Comparison of ENCODE assay signal across 10 mouse cellular contexts in the genomic region with DNA sequence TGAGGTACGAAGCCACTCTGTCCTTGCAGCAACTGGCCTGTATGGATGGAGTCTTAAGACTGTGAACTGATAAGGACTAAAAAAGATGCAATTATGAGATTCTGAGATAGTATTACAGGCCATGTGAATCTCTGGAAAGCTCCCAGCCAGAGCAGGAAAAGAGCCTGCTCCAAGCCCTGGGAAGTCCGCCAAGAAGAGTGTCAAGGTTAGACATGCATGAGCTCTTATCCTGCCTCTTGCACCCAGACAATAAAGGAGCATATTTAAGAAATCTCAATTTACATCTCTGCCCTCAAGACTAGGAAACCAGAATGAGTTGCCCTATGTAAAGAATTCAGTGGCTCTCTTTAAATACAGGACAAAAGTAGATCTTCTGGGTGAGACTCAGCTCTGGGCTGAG.
DNase-seq lines count a peak whose midpoint lies in the region; ATAC-seq and TF ChIP-seq lines count a peak whose summit lies in the region.
"Had no signal": no experiment of that assay in that cellular context is flagged by ENCODE, and none has a peak within 500 bp of the region (broad histone marks: within the 10 kb centered on the region; RNA-seq: fewer than 3 reads in every experiment).

No protein-coding gene starts in this region.

- 0 out of 2 replicates have a peak, but pooled peaks have one; percentile 3 for ATAC-seq in forebrain, embryonic 16.5 days
- no peak for ATAC-seq in forebrain, embryonic 11.5 days (replicated peaks; ENCODE audit: low FRiP score)
- no peak for ATAC-seq in kidney, postnatal 0 days (replicated peaks; ENCODE audit: low FRiP score, low read depth)
- no peak for ATAC-seq in kidney, embryonic 15.5 days (replicated peaks; ENCODE audit: low FRiP score)

- TF ChIP-seq CTCF in kidney, postnatal 0 days (IDR thresholded peaks at IDR 0.05; ENCODE audit: low read depth) = no peak

- no peaks in the 10 kb centered on the region for H3K27me3 ChIP-seq in forebrain, embryonic 16.5 days (replicated peaks; ENCODE audit: control insufficient read depth, insufficient read depth, low read length)
- no peaks in the 10 kb centered on the region for H3K27me3 ChIP-seq in forebrain, embryonic 11.5 days (ENCODE audit: control insufficient read depth, insufficient read depth, low read length)
- H3K27me3 ChIP-seq in kidney, postnatal 0 days (ENCODE audit: insufficient read depth, low read length) = no peaks in the 10 kb centered on the region
- no peaks in the 10 kb centered on the region for H3K27me3 ChIP-seq in kidney, embryonic 15.5 days

- no peak overlapping the region for H3K9ac ChIP-seq in forebrain, embryonic 16.5 days (replicated peaks; ENCODE audit: low read depth, low read length)
- H3K9ac ChIP-seq in forebrain, embryonic 11.5 days (ENCODE audit: low read length) = no peak overlapping the region
- no peak overlapping the region for H3K9ac ChIP-seq in kidney, postnatal 0 days (ENCODE audit: low read depth, low read length)
- no peak overlapping the region for H3K9ac ChIP-seq in kidney, embryonic 15.5 days

- no peak overlapping the region for H3K4me2 ChIP-seq in forebrain, embryonic 16.5 days (ENCODE audit: low read length)
- H3K4me2 ChIP-seq in forebrain, embryonic 11.5 days (ENCODE audit: low read depth, low read length, severe bottlenecking) = no peak overlapping the region
- H3K4me2 ChIP-seq in kidney, postnatal 0 days (ENCODE audit: low read length) = no peak overlapping the region
- H3K4me2 ChIP-seq in kidney, embryonic 15.5 days = no peak overlapping the region
- H3K4me2 ChIP-seq: midbrain, embryonic 11.5 days had no signal

- 71% methylated on average over 2 of the region's 2 CpGs for WGBS in forebrain, embryonic 16.5 days
- 87% methylated on average over 2 of the region's 2 CpGs for WGBS in forebrain, embryonic 11.5 days
- 69% methylated on average over 2 of the region's 2 CpGs for WGBS in kidney, postnatal 0 days
- 70% methylated on average over 2 of the region's 2 CpGs for WGBS in kidney, embryonic 15.5 days

- no peak for DNase-seq in forebrain, embryonic 11.5 days (ENCODE audit: low spot score)
- peak; percentile 11 for DNase-seq in kidney, postnatal 0 days (ENCODE audit: low spot score)
- peak; percentile 39 for DNase-seq in urinary bladder, postnatal 14 days (ENCODE audit: low spot score)
- no peak for DNase-seq in urinary bladder, postnatal 4 days (ENCODE audit: low spot score in 2 of 2)
- DNase-seq in testis, postnatal 14 days (ENCODE audit: low spot score) = peak; percentile 19
- DNase-seq in frontal cortex, adult 2 months (ENCODE audit: extremely low spot score in 1 of 2, low spot score in 1 of 2) = no peak
- DNase-seq: liver had no signal

- no peaks in the 10 kb centered on the region for H3K9me3 ChIP-seq in forebrain, embryonic 16.5 days (ENCODE audit: control insufficient read depth, low read length)
- H3K9me3 ChIP-seq in forebrain, embryonic 11.5 days (ENCODE audit: control insufficient read depth, low read length) = no peaks in the 10 kb centered on the region
- H3K9me3 ChIP-seq in kidney, postnatal 0 days (replicated peaks; ENCODE audit: low read length) = no peaks in the 10 kb centered on the region
- no peaks in the 10 kb centered on the region for H3K9me3 ChIP-seq in kidney, embryonic 15.5 days (replicated peaks)

- 0 out of 2 replicates have a peak, but pooled peaks cover 2% of the 10 kb centered on the region for H3K4me1 ChIP-seq in forebrain, embryonic 16.5 days (replicated peaks; ENCODE audit: control insufficient read depth, insufficient read depth, low read length)
- H3K4me1 ChIP-seq in forebrain, embryonic 11.5 days (replicated peaks; ENCODE audit: control insufficient read depth, insufficient read depth, low read length) = no peaks in the 10 kb centered on the region
- no peaks in the 10 kb centered on the region for H3K4me1 ChIP-seq in kidney, postnatal 0 days (replicated peaks; ENCODE audit: insufficient read depth, low read length)
- H3K4me1 ChIP-seq in kidney, embryonic 15.5 days = no peaks in the 10 kb centered on the region

- H3K36me3 ChIP-seq in forebrain, embryonic 16.5 days (ENCODE audit: control insufficient read depth, insufficient read depth) = no peaks in the 10 kb centered on the region
- H3K36me3 ChIP-seq in forebrain, embryonic 11.5 days (ENCODE audit: control insufficient read depth, insufficient read depth, low read length) = no peaks in the 10 kb centered on the region
- no peaks in the 10 kb centered on the region for H3K36me3 ChIP-seq in kidney, postnatal 0 days (ENCODE audit: insufficient read depth, low read length)
- no peaks in the 10 kb centered on the region for H3K36me3 ChIP-seq in kidney, embryonic 15.5 days

- H3K4me3 ChIP-seq in forebrain, embryonic 16.5 days (replicated peaks; ENCODE audit: low read length) = no peak overlapping the region
- no peak overlapping the region for H3K4me3 ChIP-seq in forebrain, embryonic 11.5 days (ENCODE audit: low read depth, low read length)
- H3K4me3 ChIP-seq in kidney, postnatal 0 days (replicated peaks; ENCODE audit: low read depth, low read length) = no peak overlapping the region
- H3K4me3 ChIP-seq in kidney, embryonic 15.5 days (replicated peaks) = no peak overlapping the region

- no peak overlapping the region for H3K27ac ChIP-seq in forebrain, embryonic 16.5 days (ENCODE audit: low read length)
- no peak overlapping the region for H3K27ac ChIP-seq in forebrain, embryonic 11.5 days (ENCODE audit: low read depth, low read length)
- H3K27ac ChIP-seq in kidney, postnatal 0 days = no peak overlapping the region
- no peak overlapping the region for H3K27ac ChIP-seq in kidney, embryonic 15.5 days

Comparison
In these comparisons a context has a peak if more than half of its experiments do, and no peak if none do; other contexts are left out.
1. DNase-seq: peak in kidney, postnatal 0 days (single experiment), urinary bladder, postnatal 14 days (single experiment) and testis, postnatal 14 days (single experiment); none in forebrain, embryonic 11.5 days (single experiment), urinary bladder, postnatal 4 days (0 of 2) and frontal cortex, adult 2 months (0 of 2).